Mouse (Mus musculus): Measurements from ENCODE around the gene Srsf3. TPM values are rescaled to one million over a fixed set of nuclear protein-coding genes. Genes with fewer than 3 reads are reported as not detected.
A peak's percentile ranks its signal among the peaks of the same experiment; 100 is the strongest.

The Srsf3 gene
- polyA plus RNA-seq, 1 experiment from 2014 or later, result 879 TPM

DNA sequence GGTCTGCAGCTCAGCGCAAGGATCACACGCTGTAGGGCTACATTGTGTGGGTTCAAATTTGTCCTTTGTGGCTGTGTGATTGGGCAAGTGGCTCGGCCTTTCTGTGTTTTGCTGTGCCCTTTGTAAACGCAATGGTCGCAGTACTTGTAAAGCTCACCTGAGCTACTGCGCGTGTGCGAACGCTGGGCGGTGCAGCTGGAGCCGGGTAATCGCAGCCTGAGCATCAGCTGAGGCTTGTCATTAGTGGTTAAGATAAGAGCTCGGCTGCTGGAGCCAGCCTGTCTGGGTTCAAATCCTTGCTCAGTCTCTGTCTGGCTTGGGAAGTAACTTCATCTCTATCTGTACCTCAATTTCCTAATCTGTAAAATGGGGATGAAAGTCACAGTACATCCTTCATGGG, 41.7 kb downstream of the Srsf3 start:
- Histone ChIP-seq H3K27ac (replicated peaks; ENCODE audit: low read depth, low read length) (no peak overlapping the region), H3K9me3 (ENCODE audit: control insufficient read depth, low read length) (no peaks in the 10 kb centered on the region), H3K36me3 (ENCODE audit: control insufficient read depth, insufficient read depth, low read length) (no peaks in the 10 kb centered on the region), H3K27me3 (ENCODE audit: control insufficient read depth, insufficient read depth, low read length) (no peaks in the 10 kb centered on the region), H3K4me3 (ENCODE audit: low read depth, low read length) (no peak overlapping the region), H3K4me2 (ENCODE audit: low read depth, severe bottlenecking) (no peak overlapping the region), H3K4me1 (ENCODE audit: control insufficient read depth, insufficient read depth, low read length) (peaks cover 5% of the 10 kb centered on the region; the same call in 1 of the 2 replicates), H3K9ac (ENCODE audit: low read length) (no peak overlapping the region)
- ATAC-seq (ENCODE audit: insufficient number of reproducible peaks, low FRiP score, low TSS enrichment, low read depth) (no peak), DNase-seq (ENCODE audit: low spot score) (no peak)
- WGBS, result 76% methylated on average over 13 of the region's 13 CpGs

DNA sequence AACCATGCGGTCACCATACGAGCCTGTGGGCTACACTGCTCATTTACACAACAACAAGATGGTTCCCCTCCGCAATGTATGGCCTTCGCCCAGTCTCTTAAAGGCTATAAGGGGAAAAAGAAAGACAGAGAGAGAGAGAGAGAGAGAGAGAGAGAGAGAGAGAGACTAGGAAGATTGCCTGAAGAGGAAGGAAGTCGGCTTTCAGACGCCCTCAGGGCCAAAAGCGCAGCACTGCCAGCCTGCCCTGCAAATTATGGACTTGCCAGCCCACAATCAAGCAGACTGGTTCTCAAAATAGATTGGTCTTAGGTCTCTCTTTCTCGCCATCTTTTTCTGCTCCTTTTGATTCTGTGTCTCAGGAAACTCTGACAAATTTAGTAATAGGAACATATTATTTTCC, 43.8 kb downstream of the Srsf3 start:
- Histone ChIP-seq H3K4me1 (ENCODE audit: control insufficient read depth, insufficient read depth, low read length) (peaks cover 9% of the 10 kb centered on the region; the same call in 1 of the 2 replicates), H3K4me3 (ENCODE audit: low read depth, low read length) (no peak overlapping the region), H3K36me3 (ENCODE audit: control insufficient read depth, insufficient read depth, low read length) (no peaks in the 10 kb centered on the region), H3K27ac (replicated peaks; ENCODE audit: low read depth, low read length) (no peak overlapping the region), H3K9me3 (ENCODE audit: control insufficient read depth, low read length) (no peaks in the 10 kb centered on the region), H3K27me3 (ENCODE audit: control insufficient read depth, insufficient read depth, low read length) (peaks cover 7% of the 10 kb centered on the region), H3K9ac (ENCODE audit: low read length) (no peak overlapping the region), H3K4me2 (ENCODE audit: low read depth, severe bottlenecking) (no peak overlapping the region)
- 93% methylated on average over 8 of the region's 8 CpGs for WGBS
- no peak for ATAC-seq (ENCODE audit: insufficient number of reproducible peaks, low FRiP score, low TSS enrichment, low read depth)
- DNase-seq (ENCODE audit: low spot score), result no peak

DNA sequence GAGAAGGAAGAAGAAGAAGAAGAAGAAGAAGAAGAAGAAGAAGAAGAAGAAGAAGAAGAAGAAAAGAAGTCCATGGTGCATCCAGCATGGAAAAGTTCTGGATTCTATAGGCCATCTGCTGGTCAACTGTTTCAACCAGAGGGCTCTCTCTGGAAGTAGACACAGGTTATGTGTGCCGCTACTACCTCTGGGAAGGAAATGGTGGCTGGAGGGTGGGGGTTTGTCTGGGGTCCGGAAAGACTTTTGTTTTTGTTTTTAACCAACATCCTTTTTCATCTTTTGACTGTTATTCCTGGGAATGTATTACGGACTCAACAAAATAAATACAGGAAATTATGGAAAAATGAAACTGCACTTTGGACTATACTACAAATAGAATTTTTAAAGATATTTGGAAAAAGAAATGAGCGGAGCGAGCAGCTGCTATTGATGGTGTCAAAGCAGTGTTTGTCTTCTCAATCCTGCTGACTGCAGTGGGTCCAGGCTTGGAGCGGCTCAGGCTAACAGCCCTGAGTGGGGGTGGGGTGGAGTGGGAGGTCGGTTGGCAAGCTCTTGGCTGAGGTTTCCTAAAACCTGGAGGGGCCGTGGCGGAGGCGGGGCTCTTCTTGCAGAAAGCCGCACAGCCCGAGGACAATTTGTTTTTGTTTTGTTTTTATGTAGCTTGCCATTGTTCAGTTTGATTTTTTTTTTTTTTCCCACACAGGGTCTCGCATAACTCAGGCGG, 45.5 kb downstream of the Srsf3 start:
- 29% methylated on average over 14 of the region's 14 CpGs for WGBS
- H3K4me3 ChIP-seq (ENCODE audit: low read depth, low read length), result 0 out of 2 replicates have a peak overlapping the region, but pooled peaks have one; percentile 10
- H3K9ac ChIP-seq (ENCODE audit: low read length), result no peak overlapping the region
- peaks cover 8% of the 10 kb centered on the region; the same call in 1 of the 2 replicates for H3K4me1 ChIP-seq (ENCODE audit: control insufficient read depth, insufficient read depth, low read length)
- ATAC-seq (ENCODE audit: insufficient number of reproducible peaks, low FRiP score, low TSS enrichment, low read depth) (no peak), DNase-seq (ENCODE audit: low spot score) (peak; percentile 71)
- H3K4me2 ChIP-seq (ENCODE audit: low read depth, severe bottlenecking), result peak overlapping the region; percentile 38
- H3K9me3 ChIP-seq (ENCODE audit: control insufficient read depth, low read length), result no peaks in the 10 kb centered on the region
- H3K36me3 ChIP-seq (ENCODE audit: control insufficient read depth, insufficient read depth, low read length), result no peaks in the 10 kb centered on the region
- peaks cover 17% of the 10 kb centered on the region for H3K27me3 ChIP-seq (ENCODE audit: control insufficient read depth, insufficient read depth, low read length)
- H3K27ac ChIP-seq (replicated peaks; ENCODE audit: low read depth, low read length), result no peak overlapping the region

DNA sequence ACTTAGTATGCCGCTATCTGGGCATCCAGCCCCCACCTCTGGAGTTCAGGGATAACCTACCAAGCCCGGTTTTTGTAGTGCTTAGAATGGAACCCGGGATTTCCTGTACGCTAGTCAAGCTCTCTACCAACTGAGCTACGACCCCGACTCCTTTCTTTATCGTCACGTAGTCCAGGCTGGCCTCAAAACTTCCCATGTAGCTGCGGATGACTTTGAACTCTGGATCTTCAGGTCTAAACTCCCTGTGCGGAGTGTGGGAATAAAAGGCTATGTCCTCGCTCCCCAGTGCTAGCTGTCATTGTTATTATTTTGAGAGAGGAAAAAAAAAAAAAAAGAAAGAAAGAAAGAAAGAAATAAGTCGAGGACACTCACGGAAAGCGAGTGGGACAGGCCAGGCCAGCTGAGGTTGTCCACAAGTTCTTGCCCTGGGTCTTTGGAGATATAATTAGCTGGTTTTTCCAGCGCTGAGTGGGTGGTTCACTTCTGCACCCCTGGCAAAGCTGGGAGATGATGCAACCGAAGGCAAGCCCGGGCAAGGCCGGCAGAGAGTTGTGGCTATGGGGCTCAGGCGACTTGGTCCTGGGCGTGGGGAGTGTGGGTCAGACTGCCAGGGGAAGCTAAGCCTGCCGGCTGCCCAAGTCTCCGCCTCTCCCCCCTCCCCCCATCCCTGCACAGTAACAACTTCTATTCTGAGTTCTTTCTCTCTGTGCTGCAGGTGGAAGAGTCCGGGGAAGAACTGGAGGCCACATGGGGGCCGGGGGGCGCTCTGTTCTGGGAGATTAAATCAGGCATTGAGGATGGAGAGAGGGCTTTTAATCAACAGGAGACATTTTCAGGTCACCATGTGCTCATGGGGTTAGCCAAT, 46.3 kb downstream of the Srsf3 start:
- Histone ChIP-seq H3K9ac (ENCODE audit: low read length) (no peak overlapping the region), H3K4me3 (ENCODE audit: low read depth, low read length) (0 out of 2 replicates have a peak overlapping the region, but pooled peaks have one; percentile 10), H3K36me3 (ENCODE audit: control insufficient read depth, insufficient read depth, low read length) (no peaks in the 10 kb centered on the region), H3K4me1 (ENCODE audit: control insufficient read depth, insufficient read depth, low read length) (peaks cover 8% of the 10 kb centered on the region; the same call in 1 of the 2 replicates), H3K9me3 (ENCODE audit: control insufficient read depth, low read length) (no peaks in the 10 kb centered on the region), H3K4me2 (ENCODE audit: low read depth, severe bottlenecking) (peak overlapping the region; percentile 38), H3K27ac (replicated peaks; ENCODE audit: low read depth, low read length) (no peak overlapping the region), H3K27me3 (ENCODE audit: control insufficient read depth, insufficient read depth, low read length) (peaks cover 17% of the 10 kb centered on the region)
- no peak for ATAC-seq (ENCODE audit: insufficient number of reproducible peaks, low FRiP score, low TSS enrichment, low read depth)
- peak; percentile 54 for DNase-seq (ENCODE audit: low spot score)
- 13% methylated on average over 25 of the region's 25 CpGs for WGBS

DNA sequence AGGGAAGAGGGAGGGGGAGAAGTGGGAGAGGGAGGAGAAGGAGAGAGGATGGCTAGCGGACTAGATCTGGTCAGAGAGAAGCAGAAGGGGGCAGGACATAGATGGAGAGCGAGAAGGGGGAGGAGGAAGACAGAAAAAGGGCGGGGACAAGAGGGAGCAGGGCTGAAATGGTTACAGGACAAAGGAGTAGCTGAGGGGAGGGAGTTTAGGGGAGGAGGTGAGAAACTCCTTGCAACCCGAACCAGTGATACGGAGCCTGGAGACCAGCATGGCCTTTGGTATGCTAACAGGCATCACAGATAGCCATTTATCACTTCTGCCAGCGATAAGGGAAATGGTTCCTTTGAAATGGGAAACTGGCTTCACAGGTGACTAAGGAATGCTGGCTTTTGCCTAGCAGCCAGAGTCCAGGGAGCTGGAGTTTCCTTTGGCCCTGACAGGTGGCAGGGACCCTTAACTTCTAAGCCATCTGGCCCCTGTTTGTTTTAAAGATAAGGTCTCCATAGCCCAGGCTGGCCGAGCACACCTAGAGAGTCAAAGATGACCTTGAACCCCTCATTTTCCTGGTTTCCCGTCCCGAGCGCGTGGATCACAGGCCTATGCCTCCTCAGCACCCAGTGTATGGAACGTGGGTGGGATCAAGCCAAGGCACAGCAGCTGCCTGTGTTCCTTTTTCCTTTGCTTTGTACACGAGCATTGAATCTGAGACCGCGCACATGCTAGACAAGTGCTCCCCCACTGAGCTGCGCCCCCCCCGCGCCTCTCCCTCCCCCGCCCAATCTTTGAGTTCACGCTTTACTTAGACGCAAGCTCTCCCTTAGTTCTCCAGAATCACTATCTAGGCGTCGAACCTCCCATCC, 48.6 kb downstream of the Srsf3 start:
- H3K27me3 ChIP-seq (ENCODE audit: control insufficient read depth, insufficient read depth, low read length), result peaks cover 17% of the 10 kb centered on the region
- no peak overlapping the region for H3K4me3 ChIP-seq (ENCODE audit: low read depth, low read length)
- H3K4me1 ChIP-seq (ENCODE audit: control insufficient read depth, insufficient read depth, low read length), result peaks cover 8% of the 10 kb centered on the region; the same call in 1 of the 2 replicates
- DNase-seq (ENCODE audit: low spot score) (peak; percentile 44), ATAC-seq (ENCODE audit: insufficient number of reproducible peaks, low FRiP score, low TSS enrichment, low read depth) (no peak)
- 0 out of 2 replicates have a peak, but pooled peaks cover 2% of the 10 kb centered on the region for H3K9me3 ChIP-seq (ENCODE audit: control insufficient read depth, low read length)
- no peaks in the 10 kb centered on the region for H3K36me3 ChIP-seq (ENCODE audit: control insufficient read depth, insufficient read depth, low read length)
- WGBS, result 1% methylated on average over 23 of the region's 23 CpGs
- H3K9ac ChIP-seq (ENCODE audit: low read length), result no peak overlapping the region
- no peak overlapping the region for H3K27ac ChIP-seq (replicated peaks; ENCODE audit: low read depth, low read length)
- peak overlapping the region; percentile 13; the same call in 1 of the 2 replicates for H3K4me2 ChIP-seq (ENCODE audit: low read depth, severe bottlenecking)

DNA sequence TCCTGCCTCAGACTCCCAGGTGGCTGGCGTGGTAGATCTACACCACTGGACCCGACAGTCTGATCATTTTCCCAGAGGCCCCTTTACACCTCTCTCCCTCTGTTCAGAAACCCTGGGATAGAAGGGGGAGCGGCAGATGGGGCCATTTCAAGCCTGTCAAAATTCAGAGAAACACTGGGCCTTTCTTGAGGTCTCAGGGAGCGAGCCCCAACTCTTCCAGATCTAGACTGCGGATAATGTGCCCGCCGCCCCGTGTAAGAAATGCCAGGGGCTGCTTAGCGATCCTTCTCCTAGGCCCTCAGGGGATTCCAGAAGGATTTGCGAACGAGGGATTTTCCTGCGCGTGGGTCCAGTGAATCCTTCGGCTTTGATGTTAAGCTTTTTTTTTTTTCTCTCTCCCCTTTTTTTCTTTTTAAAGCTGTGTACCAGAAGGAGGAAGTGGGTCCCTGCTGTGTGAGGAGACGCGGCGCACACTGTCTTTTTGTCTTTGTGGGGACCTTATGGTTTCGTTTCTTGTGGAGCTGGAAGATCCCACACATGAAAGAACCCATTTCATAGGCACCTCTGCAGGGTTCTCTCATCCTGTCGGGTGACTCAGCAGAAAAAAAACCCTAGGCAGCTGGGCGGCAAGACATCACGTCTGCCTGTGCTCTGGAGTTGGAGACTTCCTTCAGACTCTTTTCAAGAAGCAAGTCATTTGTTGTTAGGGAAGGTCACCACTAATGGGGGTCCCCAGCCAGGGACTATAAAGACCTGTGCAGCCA, 49.4 kb downstream of the Srsf3 start:
- ATAC-seq (ENCODE audit: insufficient number of reproducible peaks, low FRiP score, low TSS enrichment, low read depth), result no peak
- 4% methylated on average over 21 of the region's 21 CpGs for WGBS
- Histone ChIP-seq H3K4me2 (ENCODE audit: low read depth, severe bottlenecking) (peak overlapping the region; percentile 13), H3K27ac (replicated peaks; ENCODE audit: low read depth, low read length) (no peak overlapping the region), H3K4me1 (ENCODE audit: control insufficient read depth, insufficient read depth, low read length) (peaks cover 8% of the 10 kb centered on the region; the same call in 1 of the 2 replicates), H3K9me3 (ENCODE audit: control insufficient read depth, low read length) (0 out of 2 replicates have a peak, but pooled peaks cover 2% of the 10 kb centered on the region), H3K36me3 (ENCODE audit: control insufficient read depth, insufficient read depth, low read length) (no peaks in the 10 kb centered on the region), H3K27me3 (ENCODE audit: control insufficient read depth, insufficient read depth, low read length) (peaks cover 17% of the 10 kb centered on the region), H3K9ac (ENCODE audit: low read length) (no peak overlapping the region), H3K4me3 (ENCODE audit: low read depth, low read length) (no peak overlapping the region)
- peak; percentile 33 for DNase-seq (ENCODE audit: low spot score)

DNA sequence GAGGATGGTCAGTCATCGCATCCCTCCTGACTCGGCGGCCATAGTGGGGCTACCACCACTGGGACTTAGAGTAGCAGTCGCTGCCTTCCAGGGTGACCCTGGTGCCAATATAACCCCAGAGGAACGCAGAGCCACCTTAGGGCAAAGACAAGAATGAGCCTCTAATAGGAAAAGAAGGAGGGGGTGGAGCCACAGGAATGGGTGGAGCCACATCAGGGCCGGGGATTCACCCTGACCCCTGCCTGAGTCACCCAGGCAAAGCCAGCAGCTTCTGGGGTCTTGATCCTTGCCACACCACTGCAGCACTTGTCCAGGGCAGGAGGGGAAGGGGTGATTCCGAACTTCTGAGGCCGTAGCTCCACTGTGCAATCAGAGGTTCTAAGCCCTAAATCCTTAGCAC, 51.2 kb downstream of the Srsf3 start:
- no peak overlapping the region for H3K9ac ChIP-seq (ENCODE audit: low read length)
- no peak for DNase-seq (ENCODE audit: low spot score)
- H3K27ac ChIP-seq (replicated peaks; ENCODE audit: low read depth, low read length), result no peak overlapping the region
- H3K4me3 ChIP-seq (ENCODE audit: low read depth, low read length), result no peak overlapping the region
- peaks cover 17% of the 10 kb centered on the region for H3K27me3 ChIP-seq (ENCODE audit: control insufficient read depth, insufficient read depth, low read length)
- H3K9me3 ChIP-seq (ENCODE audit: control insufficient read depth, low read length), result 0 out of 2 replicates have a peak, but pooled peaks cover 2% of the 10 kb centered on the region
- H3K4me2 ChIP-seq (ENCODE audit: low read depth, severe bottlenecking), result no peak overlapping the region
- ATAC-seq (ENCODE audit: insufficient number of reproducible peaks, low FRiP score, low TSS enrichment, low read depth), result no peak
- WGBS, result 92% methylated on average over 8 of the region's 8 CpGs
- H3K36me3 ChIP-seq (ENCODE audit: control insufficient read depth, insufficient read depth, low read length), result no peaks in the 10 kb centered on the region
- peaks cover 8% of the 10 kb centered on the region; the same call in 1 of the 2 replicates for H3K4me1 ChIP-seq (ENCODE audit: control insufficient read depth, insufficient read depth, low read length)

Measured in limb, embryonic 11.5 days (tissue).